Mouse (Mus musculus) thymus, adult 2 months (tissue): ENCODE data around the gene Hrasls.

Experiments
- CTCF ChIP-seq: fragments of 200-500 bp; IDR thresholded peaks from 2 replicates; pipeline ENCODE4 v1.5.1; 2012; ENCODE audit warnings: mild to moderate bottlenecking, control low read depth, low read length, moderate library complexity, borderline replicate concordance; ENCODE audit not compliant: control insufficient read depth, poor library complexity, insufficient read depth; ENCODE audit errors: extremely low read depth
- POLR2A ChIP-seq: fragments of 200-500 bp; IDR thresholded peaks from 2 replicates; pipeline ENCODE4 v1.6.1; 2012; ENCODE audit warnings: mild to moderate bottlenecking, low read length, control low read depth, moderate library complexity; ENCODE audit not compliant: control insufficient read depth, poor library complexity, insufficient read depth; ENCODE audit errors: extremely low read depth

DNA sequence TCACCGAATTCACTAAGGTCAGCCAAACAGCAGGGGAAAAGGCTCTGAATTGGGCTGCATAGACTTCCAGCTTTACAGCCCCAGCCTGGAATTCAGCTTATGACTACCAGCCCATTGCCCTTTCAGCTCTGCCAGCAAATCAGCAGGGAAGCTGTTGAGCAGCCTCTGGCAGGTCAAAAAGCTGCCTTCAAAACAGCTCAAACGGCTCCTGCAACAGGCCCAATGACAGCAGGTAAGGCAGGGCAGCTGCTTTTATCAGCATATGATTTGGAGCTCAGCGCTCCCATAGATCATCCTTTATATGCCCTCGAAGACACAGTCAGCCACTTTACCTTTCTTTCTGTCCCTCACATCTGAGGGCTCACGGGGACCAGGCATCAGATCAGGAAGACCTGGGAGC is 16.6 kb upstream of the Hrasls start:
- TF ChIP-seq CTCF (no peak), POLR2A (no peak)
